Mouse (Mus musculus) c-Kit-positive CD71-positive TER-119-negative erythroid progenitor cells, embryonic 14.5 days (primary cell): ENCODE results near the gene Fancc.
A peak's percentile ranks its signal among the peaks of the same experiment; 100 is the strongest.
"Not testable (repeated sequence)": the region's sequence is repeated elsewhere in the genome, so short reads cannot be mapped to it uniquely, and the experiment has no call there.

Source experiments
- DNase-seq: peaks from one replicate; pipeline ENCODE4 v3.0.0-alpha.2; 2013; ENCODE audit warnings: low read depth

Fancc gene

GRCm38 (mm10) chr13:63418148-63418547 lies 78.9 kb downstream of the Fancc start:
- no peak for DNase-seq

GRCm38 (mm10) chr13:63416824-63417223 lies 80.3 kb downstream of the Fancc start:
- DNase-seq = no peak

GRCm38 (mm10) chr13:63412662-63413061 lies 84.4 kb downstream of the Fancc start:
- no peak for DNase-seq

GRCm38 (mm10) chr13:63411310-63412022 lies 85.6 kb downstream of the Fancc start:
- peak; percentile 33 for DNase-seq

- DNase-seq = peak; percentile 63
Measured at GRCm38 (mm10) chr13:63410578-63411298, 86.3 kb downstream of the Fancc start.

- no peak for DNase-seq
Measured at GRCm38 (mm10) chr13:63405151-63405550, 91.9 kb downstream of the Fancc start.

GRCm38 (mm10) chr13:63404657-63405056 lies 92.4 kb downstream of the Fancc start:
- no peak for DNase-seq

GRCm38 (mm10) chr13:63402823-63403222 lies 94.3 kb downstream of the Fancc start:
- no peak for DNase-seq

- DNase-seq = no peak
Measured at GRCm38 (mm10) chr13:63400069-63400468, 97.0 kb downstream of the Fancc start.

GRCm38 (mm10) chr13:63397420-63397819 lies 99.7 kb downstream of the Fancc start:
- DNase-seq = no peak

- DNase-seq = no peak
Measured at GRCm38 (mm10) chr13:63394304-63395063, 102.6 kb downstream of the Fancc start.

- DNase-seq = no peak
Measured at GRCm38 (mm10) chr13:63385234-63385633, 111.8 kb downstream of the Fancc start.

GRCm38 (mm10) chr13:63384775-63385174 lies 112.3 kb downstream of the Fancc start:
- no peak for DNase-seq

- no peak for DNase-seq
Measured at GRCm38 (mm10) chr13:63382206-63382605, 114.9 kb downstream of the Fancc start.

- no peak for DNase-seq
Measured at GRCm38 (mm10) chr13:63373460-63374166, 123.5 kb downstream of the Fancc start.

GRCm38 (mm10) chr13:63361755-63362154 lies 135.3 kb downstream of the Fancc start:
- DNase-seq = no peak

- DNase-seq = no peak
Measured at GRCm38 (mm10) chr13:63360111-63360885, 136.8 kb downstream of the Fancc start.

- no peak for DNase-seq
Measured at GRCm38 (mm10) chr13:63359393-63359792, 137.7 kb downstream of the Fancc start.

GRCm38 (mm10) chr13:63356558-63356957 lies 140.5 kb downstream of the Fancc start:
- DNase-seq = peak; percentile 62

GRCm38 (mm10) chr13:63356101-63356500 lies 141.0 kb downstream of the Fancc start:
- DNase-seq = no peak

GRCm38 (mm10) chr13:63353312-63353711 lies 143.8 kb downstream of the Fancc start:
- not testable (repeated sequence) for DNase-seq
